In genomic region chr16:45332591-45332990, GRCm38 (mm10) we compare ENCODE assay signal across 13 mouse cellular contexts.
"Had no signal": no experiment of that assay in that cellular context is flagged by ENCODE, and none has a peak within 500 bp of the region (broad histone marks: within the 10 kb centered on the region; RNA-seq: fewer than 3 reads in every experiment).

No protein-coding gene starts in this region.

- H3K27ac ChIP-seq: kidney, postnatal 0 days; limb, embryonic 15.5 days; liver, embryonic 13.5 days; lung, embryonic 15.5 days; macrophage; midbrain, embryonic 12.5 days; neural tube, embryonic 15.5 days had no signal

- H3K9me3 ChIP-seq: limb, embryonic 15.5 days; liver, embryonic 13.5 days; lung, embryonic 15.5 days; megakaryocyte, embryonic 14.5 days; midbrain, embryonic 12.5 days; neural tube, embryonic 15.5 days had no signal

- H3K4me1 ChIP-seq: liver, embryonic 13.5 days; lung, embryonic 15.5 days; megakaryocyte, embryonic 14.5 days; midbrain, embryonic 12.5 days; neural tube, embryonic 15.5 days had no signal

- H3K4me3 ChIP-seq: limb, embryonic 15.5 days; liver, embryonic 13.5 days; lung, embryonic 15.5 days; megakaryocyte, embryonic 14.5 days; midbrain, embryonic 12.5 days; neural tube, embryonic 15.5 days had no signal

- H3K36me3 ChIP-seq: limb, embryonic 15.5 days; liver, embryonic 13.5 days; lung, embryonic 15.5 days; midbrain, embryonic 12.5 days; neural tube, embryonic 15.5 days had no signal

- DNase-seq: kidney, adult 9 months; kidney, postnatal 36 days; liver, embryonic 13.5 days; liver, postnatal 0 days; lung, postnatal 14 days had no signal

- H3K27me3 ChIP-seq: limb, embryonic 15.5 days; liver, embryonic 13.5 days; lung, embryonic 15.5 days; megakaryocyte, embryonic 14.5 days; midbrain, embryonic 12.5 days; neural tube, embryonic 15.5 days had no signal

- H3K9ac ChIP-seq: limb, embryonic 15.5 days; liver, embryonic 13.5 days; liver, postnatal 0 days; lung, embryonic 15.5 days; midbrain, embryonic 12.5 days; neural tube, embryonic 15.5 days had no signal

- H3K4me2 ChIP-seq: limb, embryonic 15.5 days; liver, embryonic 13.5 days; lung, embryonic 15.5 days; midbrain, embryonic 12.5 days; neural tube, embryonic 15.5 days had no signal

- ATAC-seq: intestine, postnatal 0 days; liver, postnatal 0 days had no signal
